Mouse (Mus musculus) lung, postnatal 0 days (tissue): ENCODE data around the gene Acer3.

Source experiments
- CTCF ChIP-seq: IDR thresholded peaks from 2 replicates; pipeline ENCODE4 v1.5.1; 2016; ENCODE audit warnings: antibody characterized with exemption, mild to moderate bottlenecking
- EP300 ChIP-seq: IDR thresholded peaks from 2 replicates; pipeline ENCODE4 v1.6.1; 2016; ENCODE audit warnings: antibody characterized with exemption, mild to moderate bottlenecking, control low read depth

GRCm38 (mm10) chr7:98173408-98173807 is 147.6 kb downstream of the Acer3 start:
- TF ChIP-seq CTCF (no peak), EP300 (no peak)
